Mouse (Mus musculus) adipose tissue, adult 10 weeks (tissue): ENCODE data around the gene Ina. TPM values are rescaled to one million over a fixed set of nuclear protein-coding genes. Genes with fewer than 3 reads are reported as not detected.

Source experiments
- polyA plus RNA-seq: library from polyadenylated mRNA; stranded (reverse); fragments of 350-450 nt; fragmentation: Illumina TruSeq; extraction: RNeasy Lipid Tissue Mini Kit (QIAGEN cat#74804); gene quantifications from one replicate; pipeline ENCODE4 v1.2.3, GENCODE M21; 2014; ENCODE audit warnings: low read depth, low replicate concordance

Ina gene
- 1.7 TPM for polyA plus RNA-seq

DNA sequence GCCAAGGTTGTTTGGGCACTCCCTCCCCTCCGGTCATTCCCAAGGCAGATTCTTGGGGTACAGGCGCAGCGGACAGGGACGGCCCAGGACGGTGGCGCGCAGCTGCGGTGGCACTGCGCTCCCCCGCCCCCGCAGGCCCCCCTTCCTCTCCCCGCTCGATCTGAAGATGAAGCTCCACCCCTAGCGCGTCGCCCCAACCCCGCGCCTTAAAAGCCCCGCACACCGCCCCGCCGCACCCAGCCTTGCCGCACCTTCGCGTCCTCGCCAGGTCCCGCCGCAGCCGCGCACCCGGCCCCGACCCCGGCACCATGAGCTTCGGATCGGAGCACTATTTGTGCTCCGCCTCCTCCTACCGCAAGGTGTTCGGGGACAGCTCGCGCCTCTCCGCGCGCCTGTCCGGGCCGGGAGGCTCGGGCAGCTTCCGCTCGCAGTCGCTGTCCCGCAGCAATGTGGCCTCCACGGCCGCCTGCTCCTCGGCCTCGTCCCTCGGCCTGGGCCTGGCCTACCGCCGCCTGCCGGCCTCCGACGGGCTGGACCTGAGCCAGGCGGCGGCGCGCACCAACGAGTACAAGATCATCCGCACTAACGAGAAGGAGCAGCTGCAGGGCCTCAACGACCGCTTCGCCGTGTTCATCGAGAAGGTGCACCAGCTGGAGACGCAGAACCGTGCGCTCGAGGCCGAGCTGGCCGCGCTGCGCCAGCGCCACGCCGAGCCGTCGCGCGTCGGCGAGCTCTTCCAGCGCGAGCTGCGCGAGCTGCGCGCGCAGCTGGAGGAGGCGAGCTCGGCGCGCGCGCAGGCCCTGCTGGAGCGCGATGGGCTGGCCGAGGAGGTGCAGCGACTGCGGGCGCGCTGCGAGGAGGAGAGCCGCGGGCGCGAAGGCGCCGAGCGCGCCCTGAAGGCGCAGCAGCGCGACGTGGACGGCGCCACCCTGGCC, at the start of gene Ina, which contains the start of gene Nt5c2:
Ina (plus strand) TSS at position 252 of the 935 bp plus-strand sequence.
Nt5c2 (minus strand) TSS at position 707 of the 935 bp plus-strand sequence.

GRCm38 (mm10) chr19:47050271-47051032, 36.0 kb downstream of the Ina start, which contains the start of gene Pcgf6:
Gene Pcgf6, minus strand, starts transcription at chr19:47050906.

DNA sequence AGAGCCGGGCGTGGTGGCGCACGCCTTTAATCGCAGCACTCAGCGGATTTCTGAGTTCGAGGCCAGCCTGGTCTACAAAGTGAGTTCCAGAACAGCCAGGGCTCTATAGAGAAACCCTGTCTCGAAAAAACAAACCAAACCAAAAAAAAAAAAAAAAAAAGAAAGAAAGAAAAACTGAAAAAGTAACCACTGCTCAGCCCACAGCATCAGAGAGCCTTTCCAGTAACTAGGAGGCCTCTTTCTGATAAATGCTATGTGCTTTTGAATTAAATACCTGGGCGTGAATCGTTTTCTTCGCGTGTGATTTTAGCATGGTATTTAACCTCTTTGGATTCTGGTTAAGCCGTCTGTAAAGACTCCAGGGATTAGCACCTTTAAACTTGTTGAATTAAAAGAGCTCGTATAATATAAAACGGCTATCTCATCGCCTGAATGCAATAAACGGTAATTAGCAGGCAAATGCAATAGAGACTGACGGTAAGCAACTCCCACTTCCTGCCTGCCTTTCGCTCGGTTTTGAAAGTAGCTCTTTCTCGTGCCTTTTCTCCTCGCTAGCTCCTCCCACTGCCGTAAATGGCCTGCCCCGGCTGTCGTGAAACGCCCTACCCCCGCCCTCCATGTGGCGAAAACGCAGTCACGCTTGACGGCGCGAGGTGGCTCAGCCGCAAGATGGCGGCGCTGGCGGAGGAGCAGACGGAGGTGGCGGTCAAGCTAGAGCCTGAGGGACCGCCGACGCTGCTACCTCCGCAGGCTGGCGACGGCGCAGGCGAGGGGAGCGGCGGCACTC, 52.8 kb downstream of the Ina start, which contains the start of gene Taf5:
Taf5 (plus strand) TSS at position 651 of the 787 bp plus-strand sequence.

Other genes starting within 250 kb of the Ina start
- gene Nt5c2, start 455 bp downstream of the Ina start, polyA plus RNA-seq: 29.9 TPM
- 14.2 TPM for gene Pcgf6, start 36.2 kb downstream of the Ina start, polyA plus RNA-seq
- gene Taf5, start 53.0 kb downstream of the Ina start, polyA plus RNA-seq: 2.2 TPM
- 509 TPM for gene Usmg5, start 75.9 kb downstream of the Ina start, polyA plus RNA-seq
- gene Pdcd11, start 76.1 kb downstream of the Ina start, polyA plus RNA-seq: 11.1 TPM
- 4.4 TPM for gene Calhm2, start 123.6 kb downstream of the Ina start, polyA plus RNA-seq
- gene Calhm1, start 129.6 kb downstream of the Ina start, polyA plus RNA-seq: not detected
- not detected for gene Calhm3, start 143.1 kb downstream of the Ina start, polyA plus RNA-seq
- 3.3 TPM for gene Neurl1a, start 164.1 kb downstream of the Ina start, polyA plus RNA-seq